Mouse (Mus musculus) hindbrain, postnatal 0 days (tissue): ENCODE data around the gene Cnksr3. TPM values are rescaled to one million over a fixed set of nuclear protein-coding genes. Genes with fewer than 3 reads are reported as not detected.

Source experiments
- ATAC-seq: fragments of 200-750 bp; cut with Nextera tagmentation; 2 replicates; pipeline ENCODE4 v1.8.0; 2017; ENCODE audit warnings: mild to moderate bottlenecking, moderate TSS enrichment, moderate library complexity
- DNase-seq: peaks from one replicate; pipeline ENCODE4 v3.0.0-alpha.2; 2015; ENCODE audit warnings: low spot score
- H3K27ac ChIP-seq: fragments of 300-500 bp; sonication (generic); 2 replicates; pipeline ENCODE4 v1.5.1; 2014; ENCODE audit warnings: mild to moderate bottlenecking
- H3K27me3 ChIP-seq: fragments of 300-500 bp; sonication (generic); 2 replicates; pipeline ENCODE4 v1.6.1; 2014; ENCODE audit warnings: low read length, mixed read lengths; ENCODE audit not compliant: insufficient read depth
- H3K36me3 ChIP-seq: fragments of 300-500 bp; sonication (generic); 2 replicates; pipeline ENCODE4 v1.6.1; 2014; ENCODE audit warnings: low read length, mixed read lengths; ENCODE audit not compliant: insufficient read depth
- H3K4me1 ChIP-seq: fragments of 300-500 bp; sonication (generic); 2 replicates; pipeline ENCODE4 v1.6.1; 2014; ENCODE audit warnings: antibody characterized with exemption, low read length, mixed read lengths; ENCODE audit not compliant: insufficient read depth
- H3K4me2 ChIP-seq: fragments of 300-500 bp; sonication (generic); 2 replicates; pipeline ENCODE4 v1.6.1; 2014; ENCODE audit warnings: low read depth, mild to moderate bottlenecking, low read length, moderate library complexity, mixed read lengths
- H3K4me3 ChIP-seq: fragments of 300-500 bp; sonication (generic); 2 replicates; pipeline ENCODE4 v1.5.1; 2014; ENCODE audit warnings: low read length
- H3K9ac ChIP-seq: fragments of 300-500 bp; sonication (generic); replicated peaks from 2 replicates; pipeline ENCODE4 v1.6.1; 2014; ENCODE audit warnings: mild to moderate bottlenecking, low read length, moderate library complexity, mixed read lengths
- H3K9me3 ChIP-seq: fragments of 300-500 bp; sonication (generic); 2 replicates; pipeline ENCODE4 v1.6.1; 2016; ENCODE audit warnings: low read length, mixed read lengths
- CTCF ChIP-seq: IDR thresholded peaks from 2 replicates; pipeline ENCODE4 v1.5.1; 2016; ENCODE audit warnings: antibody characterized with exemption, control low read depth, low read depth
- WGBS: fragments of 180-500 bp; shearing (Covaris S2); extraction: QIAGEN DNeasy Blood & Tissue Kit; methylation state at CpG from one replicate; pipeline ENCODE4 v1.1.7; 2014; 5-methylcytosine and 5-hydroxymethylcytosine counted together
- polyA plus RNA-seq: library from polyadenylated mRNA; unstranded; fragments of >200 nt; fragmentation: Nextera tagmentation; extraction: Ambion mirVana; gene quantifications from 2 replicates; pipeline ENCODE4 v1.2.1, GENCODE M21; 2015
- total RNA-seq: library from RNA; depleted of rRNA; stranded (reverse); fragments of >200 nt; gene quantifications from 2 replicates; pipeline ENCODE4 v1.2.3, GENCODE M21; 2014

Cnksr3 gene
- total and polyA plus RNA-seq, 2 experiments from 2014 or later, result 3.7 to 9.8 TPM

GRCm38 (mm10) chr10:7111462-7112000 lies 100.5 kb downstream of the Cnksr3 start:
- Histone ChIP-seq H3K9ac (no peak overlapping the region), H3K36me3 (no peaks in the 10 kb centered on the region), H3K4me1 (no peaks in the 10 kb centered on the region), H3K27me3 (no peaks in the 10 kb centered on the region), H3K27ac (no peak overlapping the region), H3K9me3 (no peaks in the 10 kb centered on the region), H3K4me3 (no peak overlapping the region), H3K4me2 (no peak overlapping the region)
- peak; percentile 56; the same call in 1 of the 2 replicates for ATAC-seq
- TF ChIP-seq CTCF, result peak; percentile 38
- WGBS, result 40% methylated on average over 6 of the region's 6 CpGs
- DNase-seq, result peak; percentile 50

GRCm38 (mm10) chr10:7103872-7104271 lies 108.2 kb downstream of the Cnksr3 start:
- Histone ChIP-seq H3K4me3 (no peak overlapping the region), H3K4me1 (no peaks in the 10 kb centered on the region), H3K27me3 (no peaks in the 10 kb centered on the region), H3K4me2 (no peak overlapping the region), H3K36me3 (no peaks in the 10 kb centered on the region), H3K27ac (no peak overlapping the region), H3K9ac (no peak overlapping the region), H3K9me3 (no peaks in the 10 kb centered on the region)
- 80% methylated on average over 1 of the region's 1 CpGs for WGBS
- ATAC-seq (no peak), DNase-seq (no peak)
- TF ChIP-seq CTCF, result no peak

- Histone ChIP-seq H3K36me3 (no peaks in the 10 kb centered on the region), H3K4me2 (no peak overlapping the region), H3K4me1 (no peaks in the 10 kb centered on the region), H3K4me3 (no peak overlapping the region), H3K27me3 (no peaks in the 10 kb centered on the region), H3K9ac (no peak overlapping the region), H3K27ac (no peak overlapping the region), H3K9me3 (no peaks in the 10 kb centered on the region)
- ATAC-seq, result no peak
- no peak for DNase-seq
- 81% methylated on average over 1 of the region's 1 CpGs for WGBS
- TF ChIP-seq CTCF, result no peak
Observed at GRCm38 (mm10) chr10:7077971-7078370, 134.1 kb downstream of the Cnksr3 start.

DNA sequence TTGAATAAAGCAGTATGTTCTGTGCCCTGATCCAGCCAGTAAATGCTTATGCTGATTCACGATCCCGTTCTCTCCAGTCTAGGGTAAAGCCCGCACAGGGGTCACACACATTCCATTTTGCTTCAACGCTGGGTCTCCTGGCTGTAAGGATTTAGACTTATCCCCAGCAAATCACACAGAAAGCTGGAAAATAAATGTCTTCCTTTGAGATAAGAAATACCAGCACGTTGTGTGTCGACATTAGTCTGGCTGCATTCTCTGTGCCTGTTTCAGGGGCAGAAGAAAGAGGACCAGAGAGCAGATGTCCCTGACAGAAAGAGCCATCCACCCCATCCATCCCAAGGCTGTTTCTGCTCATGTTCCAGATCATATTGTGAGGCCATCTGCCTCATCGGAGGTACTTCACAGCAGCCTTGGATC lies 134.6 kb downstream of the Cnksr3 start:
- no peaks in the 10 kb centered on the region for H3K4me1 ChIP-seq
- peak; percentile 68 for DNase-seq
- H3K36me3 ChIP-seq, result no peaks in the 10 kb centered on the region
- H3K9me3 ChIP-seq, result no peaks in the 10 kb centered on the region
- peak overlapping the region; percentile 66 for H3K27ac ChIP-seq
- H3K27me3 ChIP-seq, result no peaks in the 10 kb centered on the region
- H3K9ac ChIP-seq, result no peak overlapping the region
- H3K4me3 ChIP-seq, result no peak overlapping the region
- 67% methylated on average over 7 of the region's 7 CpGs for WGBS
- no peak overlapping the region for H3K4me2 ChIP-seq
- ATAC-seq, result peak; percentile 63
- no peak for TF ChIP-seq CTCF

DNA sequence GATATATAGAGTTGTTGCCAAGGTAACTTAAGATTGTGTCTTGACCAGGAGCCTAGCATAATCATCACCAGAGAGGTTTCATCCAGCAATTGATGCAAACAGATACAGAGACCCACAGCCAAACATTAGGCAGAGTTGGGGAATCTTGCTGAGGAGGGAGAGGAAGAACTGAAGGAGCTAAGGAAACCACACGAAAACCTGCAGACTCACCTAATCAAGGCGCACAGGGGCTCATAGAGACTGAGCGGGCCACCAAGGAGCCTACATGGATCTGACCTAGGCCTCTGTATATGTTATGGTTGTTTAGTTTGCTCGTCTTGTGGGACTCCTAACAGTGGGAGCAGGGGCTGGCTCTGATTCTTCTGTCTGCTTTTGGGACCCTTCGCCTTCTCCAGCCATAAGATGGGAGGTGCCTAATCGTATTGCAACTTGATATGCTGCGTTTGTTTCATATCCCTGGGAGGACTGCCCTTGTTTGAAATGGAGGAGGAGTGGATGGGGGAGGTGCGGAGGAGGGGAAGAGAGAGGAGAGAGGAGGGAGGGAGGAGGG lies 135.3 kb downstream of the Cnksr3 start:
- no peak for DNase-seq
- Histone ChIP-seq H3K4me1 (no peaks in the 10 kb centered on the region), H3K9me3 (no peaks in the 10 kb centered on the region), H3K36me3 (no peaks in the 10 kb centered on the region), H3K4me3 (no peak overlapping the region), H3K9ac (no peak overlapping the region), H3K27me3 (no peaks in the 10 kb centered on the region), H3K4me2 (no peak overlapping the region; the same call in 1 of the 2 replicates), H3K27ac (peak overlapping the region; percentile 60; the same call in 1 of the 2 replicates)
- WGBS, result 54% methylated on average over 7 of the region's 8 CpGs
- no peak for TF ChIP-seq CTCF
- ATAC-seq, result peak; percentile 30

DNA sequence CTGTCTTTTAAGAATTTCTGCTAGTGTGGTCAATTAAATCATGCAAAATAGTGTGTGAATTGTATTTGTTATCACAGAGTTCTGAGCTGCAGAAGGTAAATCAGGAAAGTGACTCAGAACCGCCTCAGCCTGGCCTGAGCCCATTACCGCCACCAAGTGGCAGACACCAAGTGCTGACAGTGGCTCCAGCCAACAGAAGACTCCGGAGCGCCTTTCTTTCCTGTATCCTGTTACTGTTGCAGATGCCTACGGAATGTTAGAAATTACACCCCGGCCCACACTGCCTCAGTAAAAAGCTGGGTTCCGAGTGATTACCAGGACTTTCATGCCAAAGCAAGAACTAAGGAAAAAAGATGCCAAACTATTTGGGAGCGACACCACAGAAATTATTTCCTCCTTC lies 135.8 kb downstream of the Cnksr3 start:
- TF ChIP-seq CTCF, result peak; percentile 89
- DNase-seq, result peak; percentile 86
- H3K27ac ChIP-seq, result peak overlapping the region; percentile 60; the same call in 1 of the 2 replicates

GRCm38 (mm10) chr10:7075661-7076060 lies 136.4 kb downstream of the Cnksr3 start:
- no peak overlapping the region for H3K9ac ChIP-seq
- no peaks in the 10 kb centered on the region for H3K9me3 ChIP-seq
- H3K4me1 ChIP-seq, result no peaks in the 10 kb centered on the region
- H3K4me3 ChIP-seq, result no peak overlapping the region
- H3K4me2 ChIP-seq, result no peak overlapping the region
- peak overlapping the region; percentile 27; the same call in 1 of the 2 replicates for H3K27ac ChIP-seq
- DNase-seq (no peak), ATAC-seq (no peak)
- no peak for TF ChIP-seq CTCF
- no peaks in the 10 kb centered on the region for H3K36me3 ChIP-seq
- H3K27me3 ChIP-seq, result no peaks in the 10 kb centered on the region
- 90% methylated on average over 2 of the region's 2 CpGs for WGBS

More for the DNA sequence above, 135.8 kb downstream of the Cnksr3 start:
- Histone ChIP-seq H3K9me3 (no peaks in the 10 kb centered on the region), H3K36me3 (no peaks in the 10 kb centered on the region), H3K4me1 (no peaks in the 10 kb centered on the region), H3K4me3 (no peak overlapping the region), H3K9ac (no peak overlapping the region), H3K4me2 (no peak overlapping the region; the same call in 1 of the 2 replicates), H3K27me3 (no peaks in the 10 kb centered on the region)
- 16% methylated on average over 8 of the region's 8 CpGs for WGBS
- peak; percentile 79 for ATAC-seq
